Mouse (Mus musculus) liver, embryonic 16.5 days (tissue): ENCODE results near the gene Msh3. TPM values are rescaled to one million over a fixed set of nuclear protein-coding genes. Genes with fewer than 3 reads are reported as not detected.

Source experiments
- ATAC-seq: fragments of 200-750 bp; cut with Nextera tagmentation; 2 replicates; pipeline ENCODE4 v1.8.0; 2017; ENCODE audit warnings: low read depth, mild to moderate bottlenecking, moderate number of reproducible peaks, moderate library complexity
- H3K27ac ChIP-seq: fragments of 300-500 bp; sonication (generic); 2 replicates; pipeline ENCODE4 v1.5.1; 2014; ENCODE audit warnings: mild to moderate bottlenecking, low read length
- H3K27me3 ChIP-seq: fragments of 300-500 bp; sonication (generic); 2 replicates; pipeline ENCODE4 v1.6.1; 2014; ENCODE audit warnings: low read depth, low read length, mixed read lengths; ENCODE audit not compliant: control insufficient read depth, insufficient read depth
- H3K36me3 ChIP-seq: fragments of 300-500 bp; sonication (generic); 2 replicates; pipeline ENCODE4 v1.6.1; 2014; ENCODE audit warnings: mild to moderate bottlenecking; ENCODE audit not compliant: control insufficient read depth, insufficient read depth
- H3K4me1 ChIP-seq: fragments of 300-500 bp; sonication (generic); 2 replicates; pipeline ENCODE4 v1.6.1; 2014; ENCODE audit warnings: low read depth, low read length, mixed read lengths; ENCODE audit not compliant: control insufficient read depth
- H3K4me2 ChIP-seq: fragments of 300-500 bp; sonication (generic); 2 replicates; pipeline ENCODE4 v1.6.1; 2014; ENCODE audit warnings: low read depth, low read length, mixed read lengths
- H3K4me3 ChIP-seq: fragments of 300-500 bp; sonication (generic); 2 replicates; pipeline ENCODE4 v1.5.1; 2014; ENCODE audit warnings: low read depth, mild to moderate bottlenecking, low read length
- H3K9ac ChIP-seq: fragments of 300-500 bp; sonication (generic); 2 replicates; pipeline ENCODE4 v1.6.1; 2014; ENCODE audit warnings: low read depth, low read length
- H3K9me3 ChIP-seq: fragments of 300-500 bp; sonication (generic); replicated peaks from 2 replicates; pipeline ENCODE4 v1.6.1; 2016; ENCODE audit warnings: low read length; ENCODE audit not compliant: control insufficient read depth
- WGBS: fragments of 180-500 bp; shearing (Covaris S2); extraction: QIAGEN DNeasy Blood & Tissue Kit; methylation state at CpG from one replicate; pipeline ENCODE4 v1.1.7; 2014; ENCODE audit not compliant: insufficient replicate concordance; 5-methylcytosine and 5-hydroxymethylcytosine counted together
- polyA plus RNA-seq: library from polyadenylated mRNA; unstranded; fragments of >200 nt; fragmentation: Nextera tagmentation; extraction: Ambion mirVana; gene quantifications from 2 replicates; pipeline ENCODE4 v1.2.1, GENCODE M21; 2015

Msh3 gene
- polyA plus RNA-seq, 1 experiment from 2014 or later: 9.1 TPM

DNA sequence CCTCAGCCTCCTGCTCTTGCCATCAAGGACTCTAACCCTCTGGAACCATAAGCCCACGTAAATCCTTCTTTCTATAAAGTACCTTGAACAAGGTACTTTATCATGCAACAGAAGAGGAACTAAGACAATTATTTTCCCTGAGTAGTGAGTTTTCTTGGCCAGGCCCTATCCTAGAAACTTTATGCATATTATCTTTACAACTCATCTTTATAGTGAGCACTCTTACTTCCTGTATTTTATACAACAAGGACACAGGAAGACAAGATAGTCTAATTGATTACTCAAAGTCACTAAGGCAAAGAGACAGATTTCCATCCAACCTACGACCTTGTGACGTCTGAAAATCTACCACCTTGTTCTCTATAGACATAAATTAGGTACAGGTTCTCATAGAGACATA lies 15.0 kb downstream of the Msh3 start:
- no peak for ATAC-seq
- Histone ChIP-seq H3K9me3 (no peaks in the 10 kb centered on the region), H3K4me3 (no peak overlapping the region), H3K27ac (no peak overlapping the region), H3K4me2 (no peak overlapping the region), H3K9ac (no peak overlapping the region), H3K4me1 (no peaks in the 10 kb centered on the region), H3K36me3 (0 out of 2 replicates have a peak, but pooled peaks cover 2% of the 10 kb centered on the region), H3K27me3 (no peaks in the 10 kb centered on the region)
- WGBS: 79% methylated on average over 3 of the region's 3 CpGs

DNA sequence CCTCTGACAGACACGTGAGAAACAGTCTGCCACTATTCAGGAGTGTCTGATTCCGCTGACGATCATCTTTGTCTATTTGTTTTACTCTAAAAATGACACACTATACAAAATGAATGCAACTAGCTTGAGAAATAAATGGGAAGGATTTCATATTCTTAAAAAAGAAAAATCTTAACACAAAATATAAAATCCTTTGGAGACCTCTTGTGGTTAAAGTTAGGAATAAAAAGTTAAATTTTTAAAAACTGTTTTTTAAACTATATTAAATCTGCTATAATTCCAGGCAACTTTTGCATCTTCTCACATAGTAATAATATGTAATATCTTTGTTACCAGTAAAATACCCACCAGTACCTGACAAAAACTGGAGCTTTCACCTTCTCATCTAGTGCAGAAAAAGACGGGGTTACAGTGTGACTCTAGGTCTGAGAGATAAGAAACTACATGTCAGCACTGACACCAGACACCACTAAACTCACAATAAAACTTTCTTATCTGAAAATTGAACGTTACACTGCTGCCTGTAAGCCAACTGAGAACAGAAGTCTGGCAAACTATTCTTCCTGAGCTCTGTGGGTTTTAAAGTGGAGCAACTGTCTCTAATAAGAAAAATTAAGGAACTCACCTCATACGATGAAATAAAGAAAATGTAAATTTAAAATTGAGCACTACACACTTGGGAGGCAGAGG lies 16.9 kb downstream of the Msh3 start:
- no peak for ATAC-seq
- H3K27me3 ChIP-seq: no peaks in the 10 kb centered on the region
- no peak overlapping the region for H3K27ac ChIP-seq
- H3K4me3 ChIP-seq: no peak overlapping the region
- no peak overlapping the region for H3K4me2 ChIP-seq
- H3K9ac ChIP-seq: no peak overlapping the region
- WGBS: 55% methylated on average over 6 of the region's 6 CpGs
- H3K4me1 ChIP-seq: no peaks in the 10 kb centered on the region
- no peaks in the 10 kb centered on the region for H3K9me3 ChIP-seq
- H3K36me3 ChIP-seq: no peaks in the 10 kb centered on the region

DNA sequence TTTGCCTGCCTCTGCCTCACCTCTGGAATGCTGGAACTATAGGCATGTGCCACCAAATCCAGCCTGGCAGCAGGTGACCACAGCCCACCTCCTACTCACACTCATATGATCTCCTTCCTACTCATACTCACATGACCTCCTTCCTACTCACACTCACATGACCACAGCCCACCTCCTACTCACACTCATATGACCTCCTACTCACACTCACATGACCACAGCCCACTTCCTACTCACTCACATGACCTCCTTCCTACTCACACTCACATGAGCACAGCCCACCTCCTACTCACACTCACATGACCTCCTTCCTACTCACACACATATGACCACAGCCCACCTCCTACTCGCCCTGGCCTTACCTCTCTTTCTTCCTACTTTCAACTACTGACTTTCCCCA lies 17.9 kb downstream of the Msh3 start:
- Histone ChIP-seq H3K9me3 (no peaks in the 10 kb centered on the region), H3K27ac (no peak overlapping the region), H3K36me3 (no peaks in the 10 kb centered on the region), H3K4me1 (no peaks in the 10 kb centered on the region), H3K27me3 (no peaks in the 10 kb centered on the region), H3K4me3 (no peak overlapping the region), H3K4me2 (no peak overlapping the region), H3K9ac (no peak overlapping the region)
- 78% methylated on average over 1 of the region's 1 CpGs for WGBS
- ATAC-seq: no peak

DNA sequence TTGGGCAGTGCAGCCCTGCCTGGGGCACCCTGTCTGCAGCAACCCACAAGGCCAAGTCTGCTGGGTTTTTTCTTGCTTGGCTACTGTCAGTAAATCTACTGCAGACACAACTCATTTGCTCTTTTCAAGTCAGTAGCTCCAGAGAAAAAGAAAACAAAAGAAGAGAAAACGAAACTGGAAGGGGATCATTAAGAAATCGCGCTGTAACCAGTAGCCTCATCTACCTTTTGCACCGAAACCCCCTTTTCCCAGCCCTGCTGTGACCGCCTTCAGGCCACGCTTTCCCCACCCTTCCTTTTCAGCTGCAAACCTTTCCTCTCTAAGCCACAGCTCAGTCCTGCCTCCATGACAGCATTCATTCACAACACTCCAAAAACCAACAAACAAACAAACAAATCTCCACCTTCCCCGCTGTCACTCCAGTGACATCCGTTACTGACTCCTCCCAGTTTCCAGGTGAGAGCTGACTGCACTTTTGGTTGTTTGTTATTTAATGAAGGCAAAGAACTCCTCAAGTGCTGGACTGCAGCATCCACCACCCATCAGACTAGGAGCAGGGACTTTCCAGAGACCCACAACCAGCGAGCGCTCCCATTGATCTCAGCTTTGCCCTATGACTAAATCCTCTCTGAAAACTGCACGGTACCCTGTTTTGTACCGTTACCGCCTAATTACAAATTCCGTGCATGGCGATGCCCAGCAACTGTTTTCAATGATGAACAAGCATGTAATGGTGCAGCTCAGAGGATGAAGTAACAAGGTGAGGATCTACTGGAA lies 22.5 kb downstream of the Msh3 start:
- H3K27ac ChIP-seq: no peak overlapping the region
- 91% methylated on average over 15 of the region's 15 CpGs for WGBS
- no peak for ATAC-seq
- no peak overlapping the region for H3K4me2 ChIP-seq
- no peaks in the 10 kb centered on the region for H3K36me3 ChIP-seq
- no peak overlapping the region for H3K9ac ChIP-seq
- no peaks in the 10 kb centered on the region; the same call in 1 of the 2 replicates for H3K4me1 ChIP-seq
- H3K27me3 ChIP-seq: no peaks in the 10 kb centered on the region
- H3K4me3 ChIP-seq: no peak overlapping the region
- H3K9me3 ChIP-seq: no peaks in the 10 kb centered on the region

DNA sequence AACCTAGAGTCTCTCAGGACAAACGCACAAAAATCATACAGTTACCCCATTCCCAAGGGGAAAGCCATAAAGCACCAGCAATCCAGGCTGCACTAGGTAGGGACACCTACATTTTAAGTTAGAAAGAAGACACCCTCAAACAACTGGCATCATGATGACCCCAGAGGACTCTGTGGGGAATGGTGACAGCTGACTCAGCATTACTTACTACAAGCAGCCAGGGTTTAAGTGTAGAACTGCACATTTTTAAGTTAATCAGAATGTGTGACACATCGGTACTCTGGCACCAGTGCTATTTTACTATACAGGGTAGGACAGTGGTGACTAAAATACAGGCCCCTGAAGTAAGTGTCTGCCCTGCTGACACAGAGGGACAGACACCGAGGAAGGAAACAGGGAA lies 24.2 kb downstream of the Msh3 start:
- no peak overlapping the region for H3K27ac ChIP-seq
- no peaks in the 10 kb centered on the region; the same call in 1 of the 2 replicates for H3K4me1 ChIP-seq
- WGBS: 78% methylated on average over 3 of the region's 3 CpGs
- H3K4me2 ChIP-seq: no peak overlapping the region
- no peaks in the 10 kb centered on the region for H3K36me3 ChIP-seq
- no peak overlapping the region for H3K4me3 ChIP-seq
- H3K9me3 ChIP-seq: no peaks in the 10 kb centered on the region
- no peak overlapping the region for H3K9ac ChIP-seq
- no peaks in the 10 kb centered on the region for H3K27me3 ChIP-seq
- ATAC-seq: no peak

DNA sequence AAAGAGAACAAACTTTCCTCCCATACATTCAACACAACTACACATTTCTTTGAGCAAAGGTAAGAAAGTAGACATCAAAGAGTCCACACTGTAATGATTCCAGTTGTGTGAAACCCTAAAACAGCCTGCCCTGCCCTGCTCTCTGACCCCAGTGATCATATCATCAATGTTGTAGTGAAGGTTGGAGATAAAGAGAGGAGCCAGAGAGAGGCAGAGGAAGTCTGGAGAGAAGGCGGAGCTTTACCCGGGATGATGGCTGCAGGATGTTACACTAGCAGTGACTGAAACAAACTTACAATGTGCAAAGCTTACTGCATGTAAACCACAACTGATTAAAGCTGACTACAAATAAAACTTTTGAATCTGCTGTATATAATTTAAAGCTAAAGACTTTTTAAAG lies 26.8 kb downstream of the Msh3 start:
- Histone ChIP-seq H3K36me3 (no peaks in the 10 kb centered on the region), H3K27me3 (no peaks in the 10 kb centered on the region), H3K27ac (no peak overlapping the region), H3K9ac (no peak overlapping the region), H3K4me1 (no peaks in the 10 kb centered on the region; the same call in 1 of the 2 replicates), H3K9me3 (no peaks in the 10 kb centered on the region), H3K4me3 (no peak overlapping the region), H3K4me2 (no peak overlapping the region)
- WGBS: 36% methylated on average over 2 of the region's 2 CpGs
- ATAC-seq: no peak

DNA sequence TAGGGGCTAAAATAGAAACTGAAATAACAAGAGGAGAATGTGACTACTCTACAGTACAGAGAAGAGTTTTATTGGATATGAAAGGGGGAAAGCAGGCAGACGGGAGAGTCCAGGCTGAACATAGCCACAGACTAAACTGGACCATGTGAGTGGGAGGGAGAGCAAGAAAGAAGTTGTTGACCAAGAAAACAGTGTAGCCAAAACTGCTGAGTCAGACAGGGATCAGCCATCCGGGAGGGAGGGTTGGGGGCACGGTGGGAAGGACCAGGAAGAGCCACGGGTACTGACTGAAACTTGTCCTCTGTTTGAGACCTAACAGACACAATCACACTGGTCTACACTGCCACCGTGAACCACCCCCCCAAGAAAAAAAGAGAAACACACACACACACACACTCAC lies 28.8 kb downstream of the Msh3 start:
- Histone ChIP-seq H3K27ac (no peak overlapping the region), H3K9ac (no peak overlapping the region), H3K4me2 (no peak overlapping the region), H3K9me3 (no peaks in the 10 kb centered on the region), H3K4me1 (no peaks in the 10 kb centered on the region; the same call in 1 of the 2 replicates), H3K4me3 (no peak overlapping the region), H3K36me3 (no peaks in the 10 kb centered on the region), H3K27me3 (no peaks in the 10 kb centered on the region)
- 57% methylated on average over 5 of the region's 5 CpGs for WGBS
- no peak for ATAC-seq

DNA sequence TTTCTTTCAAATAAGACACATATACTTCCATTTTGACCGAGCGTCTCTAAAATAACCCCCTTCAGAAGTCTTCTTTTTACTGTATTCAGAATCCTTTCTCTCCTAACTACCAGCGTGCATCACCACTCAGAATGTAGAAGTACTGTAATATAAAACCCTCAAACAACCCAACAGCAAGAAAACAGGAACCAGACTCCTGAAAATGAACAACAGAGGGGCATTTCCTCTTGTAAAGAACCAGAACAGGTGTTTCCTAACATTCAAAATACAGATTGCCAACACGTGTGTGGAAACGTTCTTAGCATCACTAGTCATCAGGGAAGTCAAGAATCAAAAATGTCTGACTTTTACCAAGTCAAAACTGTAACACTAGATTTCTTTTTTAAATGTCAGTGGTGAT lies 34.0 kb downstream of the Msh3 start:
- ATAC-seq: no peak
- 54% methylated on average over 5 of the region's 5 CpGs for WGBS
- H3K9ac ChIP-seq: no peak overlapping the region

DNA sequence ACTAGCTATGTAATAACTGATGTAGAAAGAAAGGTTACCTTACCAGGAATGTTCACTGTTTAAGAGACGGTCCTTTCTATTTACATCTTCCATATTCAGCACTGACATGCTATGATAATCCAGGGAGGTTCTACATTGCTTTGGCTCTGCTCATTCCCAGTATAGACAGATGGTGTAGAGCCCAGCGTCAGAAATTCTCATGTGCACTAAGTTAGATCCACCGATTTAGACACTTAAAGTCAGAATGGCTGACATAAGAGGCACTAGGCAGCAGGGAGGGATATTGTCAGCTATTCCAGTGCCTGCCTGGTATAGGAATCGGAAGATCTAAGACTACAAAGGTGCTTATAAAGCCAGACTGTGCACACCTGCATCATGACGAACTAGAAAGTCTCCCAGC lies 40.2 kb downstream of the Msh3 start:
- Histone ChIP-seq H3K36me3 (no peaks in the 10 kb centered on the region; the same call in 1 of the 2 replicates), H3K4me3 (no peak overlapping the region), H3K9ac (no peak overlapping the region), H3K27ac (no peak overlapping the region), H3K27me3 (no peaks in the 10 kb centered on the region), H3K4me1 (no peaks in the 10 kb centered on the region), H3K9me3 (no peaks in the 10 kb centered on the region), H3K4me2 (no peak overlapping the region)
- 74% methylated on average over 5 of the region's 5 CpGs for WGBS
- no peak for ATAC-seq

More for the DNA sequence above, 34.0 kb downstream of the Msh3 start:
- Histone ChIP-seq H3K9me3 (no peaks in the 10 kb centered on the region), H3K36me3 (no peaks in the 10 kb centered on the region), H3K27me3 (no peaks in the 10 kb centered on the region), H3K4me3 (no peak overlapping the region), H3K27ac (no peak overlapping the region), H3K4me2 (no peak overlapping the region), H3K4me1 (no peaks in the 10 kb centered on the region)
